Mouse (Mus musculus) ES-Bruce4 (cell line): Measurements from ENCODE around the gene Defb20.

Experiments used
- CTCF ChIP-seq: IDR thresholded peaks from one replicate; pipeline ENCODE4 v1.8.1; 2011; ENCODE audit warnings: low read depth, low read length
- POLR2A ChIP-seq: IDR thresholded peaks from one replicate; pipeline ENCODE4 v1.8.1; 2011; ENCODE audit warnings: low read length; ENCODE audit not compliant: insufficient read depth

DNA sequence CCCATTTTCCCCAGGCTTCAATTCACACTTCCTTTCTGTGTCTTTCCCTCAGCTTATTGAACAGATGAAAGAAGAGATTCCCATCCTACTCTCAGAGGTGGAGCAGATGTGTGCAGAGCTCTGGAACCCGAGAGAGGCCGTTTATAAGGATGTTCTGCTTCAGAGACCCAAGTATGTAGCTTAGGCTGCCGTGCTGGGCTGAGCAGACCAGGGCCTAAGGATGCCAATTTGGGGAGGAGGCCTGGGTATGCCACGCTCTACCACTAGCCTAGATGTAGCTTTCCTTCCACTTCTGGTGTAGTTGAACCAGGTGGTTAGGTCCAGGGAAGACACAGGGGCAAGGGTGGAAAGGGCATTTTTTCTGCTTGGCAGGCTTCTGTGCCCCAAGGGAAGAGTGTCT lies 34.5 kb upstream of the Defb20 start:
- TF ChIP-seq CTCF (no peak), POLR2A (no peak)
